Mouse (Mus musculus) thymus, postnatal 25 days (tissue): ENCODE measurements at regions not wholly inside any gene's neighbourhood (a gene's known extent, or its start where the extent isn't known, plus 50 kb on each side); places are given as distances from the start of the nearest gene placed in this dataset.

Experiments used
- DNase-seq: peaks from one replicate; pipeline ENCODE4 v3.0.0; 2022

DNA sequence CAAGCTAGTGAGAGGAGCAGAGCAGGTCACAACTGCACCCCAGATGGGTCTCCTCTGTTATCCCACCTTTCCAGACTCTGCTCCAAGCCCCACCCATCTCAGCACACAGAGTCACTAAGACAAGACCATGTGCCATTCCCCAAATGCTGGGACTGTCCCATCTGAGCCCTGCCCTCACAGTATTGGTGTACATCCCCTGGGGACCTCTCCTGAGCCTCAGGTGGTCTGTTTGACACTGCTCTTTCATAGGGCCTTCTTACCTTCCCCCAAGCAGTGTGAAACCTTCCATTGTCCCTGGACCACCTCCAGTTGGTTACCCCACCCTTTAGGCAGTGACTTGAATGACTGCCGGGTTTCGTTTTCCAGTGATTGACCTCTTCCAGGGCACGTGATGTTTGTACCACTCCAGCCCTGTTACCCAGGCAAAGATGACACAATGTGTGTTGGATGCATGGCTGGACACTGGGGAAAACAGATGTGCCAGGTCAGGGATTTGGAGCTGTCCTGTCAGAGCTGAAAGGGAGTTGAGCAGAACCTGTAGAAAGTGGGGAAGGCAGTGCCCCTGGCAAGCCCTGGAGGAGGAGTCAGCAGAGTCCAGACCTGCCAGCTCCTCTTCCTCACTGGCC lies 219.5 kb upstream of the Zmiz1 start:
- DNase-seq: no peak

GRCm38 (mm10) chr14:25242753-25243152 lies 216.2 kb upstream of the Zmiz1 start:
- no peak for DNase-seq

DNA sequence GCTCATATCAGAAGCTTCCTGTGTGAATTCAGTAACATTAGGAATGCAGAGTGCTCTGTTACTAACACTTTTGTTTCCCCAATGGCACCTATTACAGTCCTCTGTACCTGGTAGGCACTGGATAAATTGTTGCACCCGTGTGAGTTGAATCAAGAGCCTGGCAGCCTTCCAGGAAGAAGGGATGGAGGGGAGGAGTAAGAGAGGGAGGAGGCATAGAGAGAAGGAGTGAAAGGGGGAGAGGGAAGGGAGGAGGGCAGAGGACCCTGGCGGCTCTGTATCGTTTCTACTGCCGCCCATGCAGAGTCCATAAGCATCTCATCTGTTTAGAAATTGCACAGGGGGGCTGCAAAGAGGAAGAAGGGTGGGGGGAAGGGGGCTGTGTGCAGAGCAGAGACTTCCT lies 215.7 kb upstream of the Zmiz1 start:
- DNase-seq: no peak

DNA sequence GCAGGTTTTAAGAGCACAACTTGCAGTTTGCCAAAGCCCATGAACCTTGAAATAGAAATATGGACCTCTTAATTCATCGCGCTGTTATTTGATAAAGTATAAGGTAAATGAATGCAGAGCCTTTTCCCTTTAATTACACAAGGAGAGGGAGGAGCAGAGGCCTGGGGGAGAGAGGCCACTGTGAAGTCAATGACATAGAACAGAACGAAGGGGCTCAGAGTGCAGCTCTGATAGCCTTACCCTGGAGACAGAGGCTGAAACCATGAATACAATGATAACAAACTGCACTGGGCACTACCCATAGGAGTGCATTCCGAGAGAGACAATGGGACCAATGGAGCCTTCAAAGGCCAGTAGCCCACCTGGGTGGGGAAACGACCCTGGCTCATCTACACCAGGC lies 215.3 kb upstream of the Zmiz1 start:
- no peak for DNase-seq

DNA sequence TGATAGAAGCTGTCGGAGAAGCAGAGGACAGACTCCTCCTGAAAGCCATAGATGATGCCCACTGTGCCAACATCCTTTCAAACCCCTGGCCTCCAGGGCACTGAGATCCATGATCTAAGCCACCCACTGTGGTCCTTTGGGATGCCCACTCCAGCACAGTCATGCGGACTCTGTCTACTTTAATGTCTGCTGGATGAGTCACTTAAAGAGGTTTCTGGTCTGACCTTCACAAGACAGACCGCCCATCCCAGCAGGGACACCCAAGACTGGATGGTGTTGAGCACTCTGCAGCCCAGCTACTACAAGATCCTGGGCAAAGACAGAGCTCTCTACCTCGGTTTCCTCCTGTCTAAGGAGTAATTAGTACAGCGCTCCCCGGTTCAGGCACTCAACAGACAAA lies 214.1 kb upstream of the Zmiz1 start:
- no peak for DNase-seq

DNA sequence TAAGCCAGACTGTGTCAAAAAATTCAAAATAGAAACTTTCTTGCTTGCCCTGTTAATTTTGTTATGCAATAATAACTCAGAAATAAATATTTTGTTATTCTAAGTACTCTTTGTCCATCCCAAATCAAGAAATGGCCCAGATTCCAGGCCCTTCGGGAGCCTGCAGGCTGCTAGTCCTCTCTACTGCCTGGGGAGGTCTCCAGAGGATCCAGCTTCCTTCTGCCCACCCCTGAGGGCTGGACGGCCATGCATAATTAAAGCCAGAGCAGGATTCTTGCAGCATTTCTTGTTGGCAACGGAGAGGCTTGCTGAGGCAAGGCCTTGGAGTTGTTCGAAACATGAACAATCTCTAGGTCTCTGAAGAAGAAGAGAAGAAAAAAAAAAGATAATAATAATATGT lies 213.3 kb upstream of the Zmiz1 start:
- no peak for DNase-seq

DNA sequence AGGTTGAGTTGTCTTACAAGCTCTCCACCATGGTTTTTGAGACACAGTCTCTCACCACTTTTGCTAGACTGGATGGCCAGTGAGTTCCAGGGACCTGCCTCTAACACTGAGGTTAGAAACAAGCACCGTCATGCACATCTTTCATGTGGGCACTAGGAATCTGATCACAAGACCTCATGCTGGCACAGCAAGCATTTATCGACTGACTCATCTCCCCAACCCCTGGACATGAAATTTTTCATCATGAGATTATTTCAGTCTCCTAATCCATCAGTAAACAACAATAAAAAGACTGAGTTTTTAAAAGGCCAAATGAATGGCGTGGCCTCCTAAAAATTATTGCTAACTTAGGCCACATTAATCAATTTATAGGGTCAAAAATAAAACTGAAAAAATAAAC lies 210.0 kb upstream of the Zmiz1 start:
- DNase-seq: no peak

DNA sequence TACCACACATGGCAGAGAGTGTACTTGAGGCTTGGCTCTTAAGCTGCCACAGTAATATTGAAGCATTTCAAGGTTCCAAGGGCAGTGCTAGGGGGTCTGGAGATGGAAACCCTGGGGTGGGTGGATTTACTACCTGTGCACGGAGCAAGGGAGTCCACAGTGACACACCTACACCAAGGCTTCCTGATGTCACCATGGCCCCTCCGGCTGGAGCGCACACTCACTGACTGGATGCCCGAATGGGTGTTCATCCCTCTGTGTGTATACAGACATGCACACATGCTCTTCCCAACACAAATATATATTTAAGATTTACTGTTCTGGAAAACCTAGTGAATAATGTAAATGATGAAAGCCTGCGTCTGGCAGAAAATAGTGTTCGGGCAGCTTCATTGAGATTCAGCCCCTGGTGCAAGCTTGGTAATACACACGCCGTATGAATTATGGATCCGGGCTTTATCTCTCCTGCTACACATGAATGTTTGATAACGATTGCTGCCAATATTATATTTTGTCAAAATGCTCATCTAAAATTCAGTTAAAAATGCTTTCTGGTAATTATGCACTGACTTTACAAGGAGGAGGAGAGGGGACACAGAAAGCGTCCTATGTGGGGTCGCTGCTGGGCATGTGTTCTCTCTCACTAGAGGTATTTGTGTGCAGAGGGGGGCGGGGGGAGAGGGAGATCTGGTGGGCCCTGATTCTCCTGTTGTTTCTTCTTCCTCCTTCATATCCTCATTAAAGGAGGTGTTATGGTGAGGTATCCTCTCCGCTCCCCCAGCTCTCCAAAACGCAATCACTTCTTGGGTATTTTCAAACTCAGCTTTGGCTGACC lies 205.8 kb upstream of the Zmiz1 start:
- no peak for DNase-seq

GRCm38 (mm10) chr14:25263121-25263520 lies 195.9 kb upstream of the Zmiz1 start:
- DNase-seq: peak; percentile 46

GRCm38 (mm10) chr14:25266846-25267245 lies 192.1 kb upstream of the Zmiz1 start:
- no peak for DNase-seq

- DNase-seq: no peak
These were observed 190.8 kb upstream of the Zmiz1 start for GRCm38 (mm10) chr14:25268090-25268631.

GRCm38 (mm10) chr14:25270227-25270876 lies 188.6 kb upstream of the Zmiz1 start:
- no peak for DNase-seq

- DNase-seq: peak; percentile 28
These were observed 186.4 kb upstream of the Zmiz1 start for GRCm38 (mm10) chr14:25272366-25273156.

- no peak for DNase-seq
These were observed 179.2 kb upstream of the Zmiz1 start for GRCm38 (mm10) chr14:25279751-25280150.

DNA sequence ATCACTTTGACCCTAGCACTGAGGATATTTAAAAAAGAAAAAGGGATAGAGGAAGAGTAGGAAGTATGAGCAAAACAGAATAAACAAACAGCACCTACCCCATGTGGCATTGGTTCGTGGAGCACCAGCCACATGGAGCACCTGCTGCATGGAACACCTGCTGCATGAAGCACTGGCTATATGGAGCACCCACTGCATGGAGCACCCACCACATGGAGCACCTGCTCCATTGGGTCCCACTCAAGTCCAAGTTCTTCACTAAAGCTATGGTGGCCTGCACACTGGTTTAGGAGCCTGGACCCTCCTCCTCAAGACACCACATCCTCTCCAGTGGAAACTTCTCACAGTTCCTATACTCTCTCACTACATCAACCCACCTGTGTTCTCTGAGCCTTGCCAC lies 166.4 kb upstream of the Zmiz1 start:
- no peak for DNase-seq

GRCm38 (mm10) chr14:25294226-25294625 lies 164.8 kb upstream of the Zmiz1 start:
- no peak for DNase-seq

DNA sequence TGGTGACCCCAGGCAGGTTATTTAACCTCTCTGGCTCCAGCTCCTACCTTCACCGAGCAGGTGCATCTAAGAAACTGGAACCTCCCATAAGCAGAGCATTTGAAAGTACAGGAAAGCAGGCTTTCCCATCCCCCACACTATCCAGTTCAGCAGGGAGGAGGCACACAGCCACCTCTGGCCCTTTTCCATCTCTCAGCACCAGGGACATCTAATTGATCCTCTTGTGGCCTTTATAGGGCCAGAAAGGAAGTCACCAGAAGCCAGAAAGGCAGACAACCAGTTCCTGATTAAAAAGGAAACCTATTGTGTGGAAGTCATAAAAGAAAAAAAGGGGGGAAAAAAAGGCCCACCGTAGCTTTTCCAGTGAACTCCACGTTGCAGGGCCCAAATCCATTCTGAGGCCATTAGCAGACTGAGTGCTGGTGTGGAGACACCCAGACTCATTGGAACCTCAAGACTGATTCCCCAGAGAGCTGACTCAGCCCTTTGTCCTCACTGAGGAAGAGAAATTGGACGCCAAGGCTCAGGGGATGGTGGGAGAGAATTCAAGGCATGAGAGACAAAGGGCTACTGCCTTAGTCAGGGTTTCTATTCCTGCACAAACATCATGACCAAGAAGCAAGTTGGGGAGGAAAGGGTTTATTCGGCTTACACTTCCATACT lies 163.2 kb upstream of the Zmiz1 start:
- no peak for DNase-seq

DNA sequence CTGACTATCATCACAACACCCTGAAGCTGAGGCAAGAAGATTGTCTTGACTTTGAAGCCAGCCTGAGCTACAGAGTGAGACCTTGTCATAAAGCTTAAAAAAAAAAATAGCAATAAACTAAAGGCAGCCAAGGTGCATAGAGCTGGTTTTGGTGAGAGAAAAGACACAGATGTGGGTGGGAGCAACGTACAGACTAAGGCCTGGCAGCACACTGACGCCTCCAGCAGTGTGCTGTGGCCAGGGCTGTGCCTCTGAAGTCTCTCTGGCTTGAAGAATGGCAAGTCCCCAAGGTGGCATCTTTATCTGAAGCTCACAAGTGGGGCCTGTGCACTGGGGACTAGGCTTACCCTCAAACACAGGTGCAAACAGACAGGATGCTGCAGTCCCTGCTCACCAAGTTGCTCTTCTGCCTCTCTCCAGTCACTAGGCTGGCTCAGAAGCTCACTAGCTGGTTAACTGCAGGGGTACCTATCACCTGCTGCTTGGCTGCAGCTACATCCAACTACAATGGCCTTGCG lies 159.3 kb upstream of the Zmiz1 start:
- DNase-seq: peak; percentile 72

DNA sequence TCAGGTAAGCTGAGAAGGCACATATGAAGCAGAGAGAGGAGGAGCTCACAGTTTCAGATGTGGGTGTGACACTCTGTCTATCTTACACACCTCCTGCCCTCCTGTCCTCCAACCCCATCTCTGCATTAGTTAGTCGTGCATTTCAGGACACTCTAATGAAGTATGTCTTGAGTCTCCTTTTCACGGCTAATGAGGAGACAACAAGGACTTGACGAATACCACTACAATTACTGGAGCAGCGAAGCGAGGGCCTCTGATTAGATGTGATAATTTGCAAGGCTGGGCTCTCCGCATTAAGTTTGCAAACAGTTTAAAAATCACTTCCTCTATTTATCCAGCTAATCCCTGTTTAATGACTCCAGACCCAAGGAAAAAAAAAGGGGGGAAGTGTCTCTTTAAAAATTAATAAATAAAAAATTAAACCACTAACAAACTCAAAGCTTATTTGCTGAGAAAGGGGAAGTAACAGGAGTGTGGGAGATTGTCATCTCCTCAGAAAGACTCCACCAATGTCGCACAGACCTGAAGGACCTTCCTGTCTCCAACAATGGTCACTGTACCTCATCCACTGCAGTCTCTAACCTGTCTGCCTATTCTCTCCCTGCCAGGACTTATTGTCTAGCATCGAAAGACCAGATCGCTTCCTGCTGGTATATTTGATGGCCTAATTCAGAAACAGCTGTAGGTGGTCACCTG lies 157.5 kb upstream of the Zmiz1 start:
- no peak for DNase-seq

DNA sequence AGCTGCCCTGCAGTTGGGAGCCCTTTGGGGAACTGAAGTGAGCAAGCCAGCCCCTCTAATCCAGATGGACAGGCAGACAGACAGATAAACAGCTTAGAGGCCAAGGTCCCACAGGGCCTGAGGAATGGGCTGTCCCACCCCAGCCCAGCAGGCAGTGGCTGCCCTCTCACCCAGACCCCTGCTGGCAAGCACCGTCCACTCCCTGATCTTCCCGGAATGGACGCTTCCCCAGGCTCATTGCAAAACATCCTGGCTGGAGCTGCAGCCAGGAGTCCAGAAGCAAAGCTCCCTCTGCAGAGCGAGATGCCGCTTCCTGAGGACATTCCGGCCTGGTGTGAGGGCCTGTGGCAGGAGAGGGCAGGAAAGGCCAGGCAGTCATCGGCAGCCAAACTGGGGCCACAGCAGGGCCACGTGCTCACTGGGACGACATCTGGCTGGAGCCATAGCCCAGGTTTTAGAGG lies 154.6 kb upstream of the Zmiz1 start:
- no peak for DNase-seq

GRCm38 (mm10) chr14:25306166-25306565 lies 152.8 kb upstream of the Zmiz1 start:
- DNase-seq: no peak
